Mouse (Mus musculus): ENCODE data around the gene Mfsd2a. TPM values are rescaled to one million over a fixed set of nuclear protein-coding genes. Genes with fewer than 3 reads are reported as not detected.

Mfsd2a gene
- polyA plus RNA-seq (2014; fragmentation: Nextera tagmentation; extraction: Ambion mirVana) = 7.5 and 8.7 TPM in 2 replicates

DNA sequence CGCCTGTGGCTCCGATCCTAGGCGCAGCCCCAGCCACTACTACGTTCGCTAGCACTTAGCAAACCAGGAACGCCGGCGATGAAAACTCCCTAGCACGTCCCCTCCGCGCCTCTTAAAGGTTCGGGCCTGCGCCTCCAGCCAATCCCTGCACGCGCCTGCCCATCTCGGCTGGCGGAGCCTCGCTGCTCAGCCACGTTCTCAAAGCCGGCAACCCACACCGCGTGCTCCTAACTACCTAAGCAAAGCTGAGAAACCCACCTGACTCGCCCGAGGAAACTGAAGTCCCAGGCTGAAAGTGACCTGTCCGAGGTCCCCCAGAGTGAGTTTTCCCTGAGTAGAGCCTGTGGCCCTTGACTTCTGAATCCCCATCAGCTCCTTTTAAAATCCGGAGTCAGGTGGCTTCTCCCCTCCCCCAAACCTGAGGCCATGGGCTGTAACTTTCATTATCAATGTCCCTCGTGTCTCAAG, at the start of gene Mfsd2a:
Gene Mfsd2a (minus strand): TSS at position 89 of the 468 bp plus-strand sequence.
- H3K4me1 ChIP-seq (ENCODE audit: control insufficient read depth, insufficient read depth, low read length) = peaks cover 11% of the 10 kb centered on the region

DNA sequence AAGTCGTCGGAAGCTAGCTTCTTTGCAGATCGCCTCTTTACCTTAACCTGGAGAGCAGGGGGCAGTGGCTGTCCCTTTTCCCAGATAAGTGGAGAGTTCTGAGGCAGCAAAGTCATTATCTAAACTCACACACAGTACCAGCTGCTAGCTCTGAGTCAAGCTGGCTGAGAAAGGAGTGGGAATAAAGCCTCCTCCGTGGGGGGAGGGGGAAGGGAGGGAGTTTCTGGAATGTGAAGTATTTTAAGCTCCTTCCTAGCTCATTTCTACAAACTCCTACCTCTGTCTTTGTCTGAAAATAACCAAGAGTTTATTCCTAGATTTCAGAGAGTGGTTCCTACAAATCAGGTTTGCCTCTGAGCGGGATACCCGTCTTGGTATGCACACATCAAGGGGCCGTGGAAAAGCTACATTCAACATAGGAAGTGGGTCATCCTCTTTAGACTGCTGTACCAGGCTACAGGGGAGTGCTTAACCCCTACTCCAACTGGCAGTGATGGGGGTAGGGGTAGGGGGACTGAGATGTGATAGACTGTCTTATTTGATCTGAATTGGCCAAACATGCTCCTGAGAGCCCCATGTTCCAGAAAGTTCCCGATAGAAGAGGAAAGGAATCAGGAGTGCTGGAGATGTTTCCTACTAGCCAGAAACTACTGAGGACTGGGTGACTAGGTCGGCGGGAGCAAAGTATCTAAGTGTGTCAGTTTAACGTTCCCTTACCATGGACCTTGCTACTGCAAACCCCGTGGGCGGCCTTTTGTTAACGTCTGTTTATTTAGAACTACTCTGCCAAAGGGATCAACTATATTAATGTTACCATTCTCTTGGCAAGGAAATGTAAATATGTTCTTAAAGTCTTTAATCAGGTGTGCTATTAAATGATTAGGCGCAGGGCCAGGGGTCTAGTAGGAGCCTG, 44.3 kb upstream of the Mfsd2a start:
- ATAC-seq (ENCODE audit: insufficient number of reproducible peaks, low FRiP score, low TSS enrichment, low read depth) (no peak), DNase-seq (ENCODE audit: low spot score) (no peak)
- peaks cover 7% of the 10 kb centered on the region; the same call in 1 of the 2 replicates for H3K4me1 ChIP-seq (ENCODE audit: control insufficient read depth, insufficient read depth, low read length)
- no peak overlapping the region for H3K9ac ChIP-seq (ENCODE audit: low read length)
- peaks cover 4% of the 10 kb centered on the region; the same call in 1 of the 2 replicates for H3K36me3 ChIP-seq (ENCODE audit: control insufficient read depth, insufficient read depth, low read length)
- 46% methylated on average over 15 of the region's 15 CpGs for WGBS
- H3K27me3 ChIP-seq (ENCODE audit: control insufficient read depth, insufficient read depth, low read length) = no peaks in the 10 kb centered on the region
- no peaks in the 10 kb centered on the region for H3K9me3 ChIP-seq (ENCODE audit: control insufficient read depth, low read length)
- H3K4me3 ChIP-seq (ENCODE audit: low read depth, low read length) = no peak overlapping the region
- no peak overlapping the region for H3K27ac ChIP-seq (replicated peaks; ENCODE audit: low read depth, low read length)
- H3K4me2 ChIP-seq (ENCODE audit: low read depth, severe bottlenecking) = no peak overlapping the region

More for the DNA sequence above, at the start of gene Mfsd2a:
- peak; percentile 85 for ATAC-seq (ENCODE audit: insufficient number of reproducible peaks, low FRiP score, low TSS enrichment, low read depth)
- H3K36me3 ChIP-seq (ENCODE audit: control insufficient read depth, insufficient read depth, low read length) = no peaks in the 10 kb centered on the region
- H3K4me2 ChIP-seq (ENCODE audit: low read depth, severe bottlenecking) = peak within 1 kb of the TSS; percentile 97
- no peaks in the 10 kb centered on the region for H3K27me3 ChIP-seq (ENCODE audit: control insufficient read depth, insufficient read depth, low read length)
- peak within 1 kb of the TSS; percentile 67 for H3K4me3 ChIP-seq (ENCODE audit: low read depth, low read length)
- WGBS = under 1% methylated on average over 27 of the region's 27 CpGs
- H3K27ac ChIP-seq (replicated peaks; ENCODE audit: low read depth, low read length) = no peak within 1 kb of the TSS
- peak within 1 kb of the TSS; percentile 77 for H3K9ac ChIP-seq (ENCODE audit: low read length)
- H3K9me3 ChIP-seq (ENCODE audit: control insufficient read depth, low read length) = no peaks in the 10 kb centered on the region
- DNase-seq (ENCODE audit: low spot score) = peak; percentile 88

DNA sequence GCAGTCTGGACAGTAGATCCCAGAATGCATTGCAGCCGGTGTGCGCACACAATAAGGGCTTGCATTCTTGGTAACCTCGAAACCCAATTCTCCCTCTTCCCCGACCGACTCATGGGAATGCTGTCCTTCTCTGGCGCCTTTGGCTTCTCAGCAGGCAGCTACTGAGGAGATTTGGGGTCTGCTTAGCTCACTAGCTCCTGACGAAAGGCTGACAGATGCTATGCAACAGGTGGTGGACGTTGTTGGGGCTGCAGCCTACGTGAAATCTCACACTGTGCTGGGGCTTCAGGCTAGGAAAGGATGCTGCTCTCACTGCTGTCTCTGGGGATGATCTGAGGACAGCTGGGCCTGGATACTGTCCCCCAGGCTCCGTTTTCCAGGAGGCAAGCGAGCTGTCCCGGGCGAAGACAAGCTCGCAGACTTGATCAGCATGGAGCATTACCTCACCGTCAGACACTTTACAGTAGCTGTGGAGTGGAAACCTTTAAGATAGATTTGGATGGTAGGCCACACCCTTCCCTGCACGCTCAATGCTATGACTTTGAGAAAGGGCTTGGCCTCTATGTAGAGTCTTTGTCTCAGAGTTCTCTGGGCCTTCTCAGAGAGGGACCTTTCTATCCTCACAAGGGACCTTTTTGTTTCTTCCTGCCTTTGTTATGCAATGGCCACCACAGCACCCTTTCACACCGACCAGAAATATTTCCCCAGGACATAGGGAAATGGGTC, 39.8 kb upstream of the Mfsd2a start:
- DNase-seq (ENCODE audit: low spot score) (no peak), ATAC-seq (ENCODE audit: insufficient number of reproducible peaks, low FRiP score, low TSS enrichment, low read depth) (no peak)
- H3K27ac ChIP-seq (replicated peaks; ENCODE audit: low read depth, low read length) = no peak overlapping the region
- no peak overlapping the region for H3K4me3 ChIP-seq (ENCODE audit: low read depth, low read length)
- H3K9me3 ChIP-seq (ENCODE audit: control insufficient read depth, low read length) = no peaks in the 10 kb centered on the region
- H3K27me3 ChIP-seq (ENCODE audit: control insufficient read depth, insufficient read depth, low read length) = no peaks in the 10 kb centered on the region
- H3K36me3 ChIP-seq (ENCODE audit: control insufficient read depth, insufficient read depth, low read length) = peaks cover 4% of the 10 kb centered on the region; the same call in 1 of the 2 replicates
- 73% methylated on average over 17 of the region's 17 CpGs for WGBS
- H3K4me2 ChIP-seq (ENCODE audit: low read depth, severe bottlenecking) = no peak overlapping the region
- H3K4me1 ChIP-seq (ENCODE audit: control insufficient read depth, insufficient read depth, low read length) = peaks cover 33% of the 10 kb centered on the region
- no peak overlapping the region for H3K9ac ChIP-seq (ENCODE audit: low read length)

DNA sequence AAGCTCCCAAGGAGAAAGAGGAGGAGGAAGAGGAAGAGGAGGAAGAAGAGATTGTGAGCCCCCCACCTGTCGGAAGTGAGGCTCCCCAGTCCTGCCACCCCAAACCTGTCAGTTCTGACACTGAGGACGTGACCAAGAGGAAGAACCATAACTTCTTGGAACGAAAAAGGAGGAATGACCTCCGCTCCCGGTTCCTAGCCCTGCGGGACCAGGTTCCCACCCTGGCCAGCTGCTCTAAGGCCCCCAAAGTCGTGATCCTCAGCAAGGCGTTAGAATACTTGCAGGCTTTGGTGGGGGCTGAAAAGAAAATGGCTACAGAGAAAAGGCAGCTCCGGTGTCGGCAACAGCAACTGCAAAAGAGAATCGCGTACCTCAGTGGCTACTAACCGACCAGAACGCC, 39.1 kb upstream of the Mfsd2a start:
- DNase-seq (ENCODE audit: low spot score) (no peak), ATAC-seq (ENCODE audit: insufficient number of reproducible peaks, low FRiP score, low TSS enrichment, low read depth) (no peak)
- no peak overlapping the region for H3K27ac ChIP-seq (replicated peaks; ENCODE audit: low read depth, low read length)
- no peaks in the 10 kb centered on the region for H3K9me3 ChIP-seq (ENCODE audit: control insufficient read depth, low read length)
- no peak overlapping the region for H3K4me3 ChIP-seq (ENCODE audit: low read depth, low read length)
- peaks cover 33% of the 10 kb centered on the region for H3K4me1 ChIP-seq (ENCODE audit: control insufficient read depth, insufficient read depth, low read length)
- no peak overlapping the region for H3K4me2 ChIP-seq (ENCODE audit: low read depth, severe bottlenecking)
- H3K36me3 ChIP-seq (ENCODE audit: control insufficient read depth, insufficient read depth, low read length) = peaks cover 4% of the 10 kb centered on the region; the same call in 1 of the 2 replicates
- 76% methylated on average over 14 of the region's 14 CpGs for WGBS
- H3K9ac ChIP-seq (ENCODE audit: low read length) = no peak overlapping the region
- H3K27me3 ChIP-seq (ENCODE audit: control insufficient read depth, insufficient read depth, low read length) = no peaks in the 10 kb centered on the region

DNA sequence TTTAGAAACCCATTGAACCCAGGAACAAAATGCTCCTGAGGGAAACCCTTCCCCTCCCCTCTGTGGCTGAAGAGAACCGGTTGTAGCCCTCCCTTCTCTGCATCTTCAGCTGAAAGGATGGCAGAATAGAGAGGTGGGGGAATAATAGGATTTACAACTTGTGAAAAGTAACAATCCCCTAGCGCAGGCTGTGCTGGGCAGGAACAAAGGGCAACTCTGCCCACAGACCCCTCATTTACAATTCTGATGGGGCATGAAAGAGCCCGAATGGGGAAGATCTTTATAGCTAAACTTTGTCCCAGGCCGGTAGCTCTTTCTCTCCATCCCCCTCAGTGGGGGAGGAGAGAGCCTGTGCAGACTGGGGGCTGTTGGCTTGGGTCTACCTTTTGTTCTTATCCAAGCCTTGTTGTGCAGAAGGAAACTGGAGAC, 38.3 kb upstream of the Mfsd2a start:
- no peak for ATAC-seq (ENCODE audit: insufficient number of reproducible peaks, low FRiP score, low TSS enrichment, low read depth)

DNA sequence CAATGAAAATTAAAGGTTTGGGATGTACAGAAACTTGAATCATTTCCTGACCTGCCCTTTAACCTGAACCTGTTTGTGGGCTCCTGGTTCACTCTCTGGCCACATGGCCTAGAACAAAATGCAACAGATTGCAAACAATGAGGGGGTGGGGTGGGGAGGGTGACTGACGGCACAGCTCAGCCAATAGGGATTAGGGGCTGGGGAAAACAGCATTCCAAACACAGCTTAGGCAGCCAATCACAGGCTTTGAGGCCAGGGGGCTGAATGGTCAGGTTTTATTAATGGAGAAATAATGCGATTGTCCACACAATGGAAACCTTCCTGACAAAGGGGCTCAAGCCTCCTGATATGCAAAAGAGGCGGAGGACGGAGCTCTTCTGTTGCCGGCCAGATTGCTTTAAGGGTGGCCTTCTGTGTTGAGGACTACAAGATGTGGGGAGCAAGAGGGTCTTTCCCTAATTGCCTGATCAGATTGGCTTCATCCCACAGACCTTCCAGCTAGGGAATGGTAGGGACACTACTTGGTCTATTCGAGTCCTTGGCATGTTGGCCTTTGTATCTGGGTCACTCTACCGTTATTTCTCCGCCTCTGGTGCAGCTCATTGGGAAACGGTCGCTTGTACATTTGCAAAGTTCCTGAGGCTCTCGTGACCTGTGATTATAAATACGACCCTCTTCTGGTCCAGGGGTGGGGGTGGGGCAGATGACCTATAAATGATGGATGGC, 37.7 kb upstream of the Mfsd2a start:
- peak overlapping the region; percentile 14 for H3K4me3 ChIP-seq (ENCODE audit: low read depth, low read length)
- no peaks in the 10 kb centered on the region for H3K27me3 ChIP-seq (ENCODE audit: control insufficient read depth, insufficient read depth, low read length)
- peaks cover 33% of the 10 kb centered on the region for H3K4me1 ChIP-seq (ENCODE audit: control insufficient read depth, insufficient read depth, low read length)
- DNase-seq (ENCODE audit: low spot score) (peak; percentile 78), ATAC-seq (ENCODE audit: insufficient number of reproducible peaks, low FRiP score, low TSS enrichment, low read depth) (peak; percentile 52; the same call in 1 of the 2 replicates)
- H3K9me3 ChIP-seq (ENCODE audit: control insufficient read depth, low read length) = no peaks in the 10 kb centered on the region
- WGBS = 8% methylated on average over 12 of the region's 12 CpGs
- H3K27ac ChIP-seq (replicated peaks; ENCODE audit: low read depth, low read length) = no peak overlapping the region
- peak overlapping the region; percentile 40 for H3K9ac ChIP-seq (ENCODE audit: low read length)
- H3K4me2 ChIP-seq (ENCODE audit: low read depth, severe bottlenecking) = peak overlapping the region; percentile 94
- H3K36me3 ChIP-seq (ENCODE audit: control insufficient read depth, insufficient read depth, low read length) = peaks cover 4% of the 10 kb centered on the region; the same call in 1 of the 2 replicates

More for the DNA sequence above, 38.3 kb upstream of the Mfsd2a start:
- H3K9me3 ChIP-seq (ENCODE audit: control insufficient read depth, low read length) = no peaks in the 10 kb centered on the region
- H3K4me2 ChIP-seq (ENCODE audit: low read depth, severe bottlenecking) = peak overlapping the region; percentile 94
- peak overlapping the region; percentile 40 for H3K9ac ChIP-seq (ENCODE audit: low read length)
- no peaks in the 10 kb centered on the region for H3K27me3 ChIP-seq (ENCODE audit: control insufficient read depth, insufficient read depth, low read length)
- peaks cover 33% of the 10 kb centered on the region for H3K4me1 ChIP-seq (ENCODE audit: control insufficient read depth, insufficient read depth, low read length)
- 12% methylated on average over 4 of the region's 4 CpGs for WGBS
- peaks cover 4% of the 10 kb centered on the region; the same call in 1 of the 2 replicates for H3K36me3 ChIP-seq (ENCODE audit: control insufficient read depth, insufficient read depth, low read length)
- DNase-seq (ENCODE audit: low spot score) = no peak
- peak overlapping the region; percentile 14; the same call in 1 of the 2 replicates for H3K4me3 ChIP-seq (ENCODE audit: low read depth, low read length)
- H3K27ac ChIP-seq (replicated peaks; ENCODE audit: low read depth, low read length) = no peak overlapping the region

DNA sequence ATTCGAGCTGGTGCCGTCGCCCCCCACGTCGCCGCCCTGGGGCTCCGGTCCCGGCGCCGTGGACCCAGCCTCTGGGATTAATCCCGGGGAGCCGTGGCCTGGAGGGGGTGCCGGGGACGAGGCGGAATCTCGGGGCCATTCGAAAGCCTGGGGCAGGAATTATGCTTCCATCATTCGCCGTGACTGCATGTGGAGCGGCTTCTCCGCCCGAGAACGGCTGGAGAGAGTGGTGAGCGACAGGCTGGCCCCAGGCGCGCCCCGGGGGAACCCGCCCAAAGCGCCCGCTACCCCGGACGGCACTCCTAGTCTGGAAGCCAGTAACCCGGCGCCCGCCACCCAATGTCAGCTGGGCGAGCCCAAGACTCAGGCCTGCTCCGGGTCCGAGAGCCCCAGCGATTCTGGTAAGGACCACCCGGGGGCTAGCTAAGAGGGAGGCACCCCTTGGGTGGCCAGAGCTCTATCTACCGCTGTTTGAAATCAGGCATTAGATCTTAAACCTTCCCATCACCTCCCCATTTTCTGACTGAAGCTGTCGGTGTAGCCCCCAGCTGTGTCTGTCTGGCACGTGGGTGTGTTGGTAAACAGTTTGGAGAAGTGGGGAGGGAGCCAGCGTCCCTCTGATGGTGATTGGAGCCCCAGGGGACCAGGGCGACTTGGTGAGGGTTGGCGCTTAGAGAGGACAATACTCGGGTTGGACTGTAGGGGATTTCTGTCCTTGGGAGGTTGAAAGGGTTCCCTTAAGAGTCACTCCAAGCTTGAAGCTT, 35.8 kb upstream of the Mfsd2a start:
- H3K4me3 ChIP-seq (ENCODE audit: low read depth, low read length) = peak overlapping the region; percentile 64
- no peaks in the 10 kb centered on the region for H3K9me3 ChIP-seq (ENCODE audit: control insufficient read depth, low read length)
- H3K9ac ChIP-seq (ENCODE audit: low read length) = peak overlapping the region; percentile 88
- DNase-seq (ENCODE audit: low spot score) (peak; percentile 71), ATAC-seq (ENCODE audit: insufficient number of reproducible peaks, low FRiP score, low TSS enrichment, low read depth) (no peak)
- H3K4me2 ChIP-seq (ENCODE audit: low read depth, severe bottlenecking) = peak overlapping the region; percentile 94
- H3K4me1 ChIP-seq (ENCODE audit: control insufficient read depth, insufficient read depth, low read length) = peaks cover 31% of the 10 kb centered on the region
- WGBS = under 1% methylated on average over 47 of the region's 47 CpGs
- 0 out of 2 replicates have a peak overlapping the region, but pooled peaks have one; percentile 12 for H3K27ac ChIP-seq (replicated peaks; ENCODE audit: low read depth, low read length)
- H3K36me3 ChIP-seq (ENCODE audit: control insufficient read depth, insufficient read depth, low read length) = peaks cover 4% of the 10 kb centered on the region; the same call in 1 of the 2 replicates
- no peaks in the 10 kb centered on the region for H3K27me3 ChIP-seq (ENCODE audit: control insufficient read depth, insufficient read depth, low read length)

Data from limb, embryonic 11.5 days (tissue).